Mouse (Mus musculus): ENCODE measurements at regions not wholly inside any gene's neighbourhood (a gene's known extent, or its start where the extent isn't known, plus 50 kb on each side); places are given as distances from the start of the nearest gene placed in this dataset.

DNA sequence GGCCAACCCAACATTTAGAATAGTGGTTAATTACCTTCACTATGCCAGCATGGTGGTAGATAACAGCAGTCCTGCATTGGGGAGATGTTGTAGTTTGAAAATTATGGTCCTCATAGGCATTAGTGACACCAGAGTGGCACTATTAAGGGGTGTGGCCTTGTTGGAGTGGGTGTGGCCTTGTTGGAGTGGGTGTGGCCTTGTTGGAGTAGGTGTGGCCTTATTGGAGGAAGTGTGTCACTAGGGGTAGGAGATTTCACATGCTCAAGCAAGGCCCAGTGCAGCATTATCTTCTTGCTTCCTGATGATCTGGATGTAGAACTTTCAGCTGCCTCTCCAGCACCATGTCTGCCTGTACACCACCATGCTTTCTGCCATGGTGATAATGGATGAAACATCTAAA, 225.3 kb upstream of the Gadl1 start:
- TF ChIP-seq POLR2A (IDR thresholded peaks at IDR 0.05; ENCODE audit: borderline replicate concordance, extremely low read depth, low read depth, low read length) (no peak), CTCF (IDR thresholded peaks at IDR 0.05; ENCODE audit: insufficient read depth, low read length) (no peak)
